Mouse (Mus musculus): ENCODE measurements at regions not wholly inside any gene's neighbourhood (a gene's known extent, or its start where the extent isn't known, plus 50 kb on each side); places are given as distances from the start of the nearest gene placed in this dataset.
A peak's percentile ranks its signal among the peaks of the same experiment; 100 is the strongest.

DNA sequence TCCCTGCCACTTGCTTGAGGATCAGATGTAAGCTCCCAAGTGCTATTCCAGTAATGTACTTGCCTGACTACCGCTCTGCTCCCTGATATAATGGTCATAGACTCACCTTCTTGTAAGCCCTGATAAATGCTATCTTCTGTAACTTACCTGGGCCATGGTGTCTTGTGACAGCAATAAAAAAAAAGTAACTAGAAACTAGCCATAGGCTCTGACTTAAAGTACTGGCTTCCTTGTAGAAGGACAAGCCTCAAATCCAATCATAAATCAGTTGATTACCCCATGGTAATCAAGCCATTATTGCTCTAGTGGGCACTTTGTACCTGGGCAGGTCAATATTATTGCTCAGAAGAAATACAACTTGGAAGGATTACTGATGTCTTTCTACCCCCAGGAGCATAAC, 222.7 kb upstream of the Fam49a start:
- Histone ChIP-seq H3K9ac (ENCODE audit: insufficient read depth, low read depth) (no peak overlapping the region), H3K9me3 (replicated peaks; ENCODE audit: low read length) (no peaks in the 10 kb centered on the region), H3K27me3 (replicated peaks) (no peaks in the 10 kb centered on the region), H3K27ac (ENCODE audit: insufficient read depth, low read depth) (no peak overlapping the region), H3K4me2 (ENCODE audit: insufficient read depth, low read depth, poor library complexity, severe bottlenecking) (no peak overlapping the region), H3K79me2 (replicated peaks; ENCODE audit: control insufficient read depth, extremely low read depth, insufficient read depth, poor library complexity, severe bottlenecking) (no peaks in the 10 kb centered on the region), H3K4me1 (ENCODE audit: control insufficient read depth in 1 of 2, insufficient read depth in 2 of 2) (no peaks in the 10 kb centered on the region), H3K4me3 (replicated peaks in 1 of 3; ENCODE audit: low read depth in 2 of 3, low read length in 2 of 3, poor library complexity in 1 of 3) (no peak overlapping the region), H3K36me3 (replicated peaks in 1 of 2; ENCODE audit: control insufficient read depth in 1 of 2, insufficient read depth in 1 of 2, low read length in 1 of 2) (no peaks in the 10 kb centered on the region)
- dilution Hi-C loops (cut with MboI; ENCODE audit: extremely low pct_ligation_motif_present, extremely low pct_unique_long_range_greater_than_20kb, low sequenced_read_pairs): no loop called here
- in situ Hi-C loops (cut with MboI; ENCODE audit: low pct_ligation_motif_present, low pct_unique_long_range_greater_than_20kb, low sequenced_read_pairs): no loop called here
- TF ChIP-seq SIN3A (IDR thresholded peaks at IDR 0.05; ENCODE audit: low read length): no peak
- TF ChIP-seq KAT2A (IDR thresholded peaks at IDR 0.05; ENCODE audit: insufficient replicate concordance, low read length): no peak
- TF ChIP-seq USF1 (IDR thresholded peaks at IDR 0.05; ENCODE audit: low read depth, low read length): no peak
- TF ChIP-seq USF2 (conservative IDR thresholded peaks at IDR 0.05; ENCODE audit: low read depth, low read length): no peak
- no peak for DNase-seq (ENCODE audit: extremely low read depth)

DNA sequence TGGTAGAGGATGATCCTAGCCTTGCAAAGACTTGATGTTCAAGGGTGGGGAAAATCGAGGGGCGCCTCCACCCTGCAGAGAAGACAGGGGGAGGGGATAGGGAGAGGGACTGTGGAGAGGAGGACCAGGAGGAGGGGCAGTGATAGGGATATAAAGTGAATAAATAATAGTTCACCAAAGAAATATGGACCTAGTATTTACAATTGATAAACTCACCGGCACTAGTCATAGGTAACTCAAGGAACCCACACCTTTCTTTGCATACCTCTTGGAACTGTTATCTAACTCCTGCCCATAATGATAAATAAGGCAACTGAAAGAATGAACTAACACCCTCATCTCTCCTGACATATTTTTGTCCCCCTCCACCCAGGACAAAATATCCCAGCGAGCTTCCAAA, 199.7 kb upstream of the Fam49a start:
- no peak overlapping the region for H3K4me2 ChIP-seq (ENCODE audit: insufficient read depth, low read depth, poor library complexity, severe bottlenecking)
- no peak overlapping the region for H3K4me3 ChIP-seq (replicated peaks in 1 of 3; ENCODE audit: low read depth in 2 of 3, low read length in 2 of 3, poor library complexity in 1 of 3)
- H3K27ac ChIP-seq (ENCODE audit: insufficient read depth, low read depth): no peak overlapping the region
- no peaks in the 10 kb centered on the region for H3K36me3 ChIP-seq (replicated peaks in 1 of 2; ENCODE audit: control insufficient read depth in 1 of 2, insufficient read depth in 1 of 2, low read length in 1 of 2)
- no peak for DNase-seq (ENCODE audit: extremely low read depth)
- dilution Hi-C loops (cut with MboI; ENCODE audit: extremely low pct_ligation_motif_present, extremely low pct_unique_long_range_greater_than_20kb, low sequenced_read_pairs) (no loop called here), in situ Hi-C loops (cut with MboI; ENCODE audit: low pct_ligation_motif_present, low pct_unique_long_range_greater_than_20kb, low sequenced_read_pairs) (no loop called here)
- H3K9me3 ChIP-seq (replicated peaks; ENCODE audit: low read length): no peaks in the 10 kb centered on the region
- H3K27me3 ChIP-seq (replicated peaks): no peaks in the 10 kb centered on the region
- no peak overlapping the region for H3K9ac ChIP-seq (ENCODE audit: insufficient read depth, low read depth)
- TF ChIP-seq JUN (IDR thresholded peaks at IDR 0.05; ENCODE audit: insufficient read depth, low read depth, low read length) (no peak), USF2 (conservative IDR thresholded peaks at IDR 0.05; ENCODE audit: low read depth, low read length) (no peak), MEF2A (IDR thresholded peaks at IDR 0.05; ENCODE audit: borderline replicate concordance, low read depth, low read length) (no peak)
- no peaks in the 10 kb centered on the region for H3K79me2 ChIP-seq (replicated peaks; ENCODE audit: control insufficient read depth, extremely low read depth, insufficient read depth, poor library complexity, severe bottlenecking)
- H3K4me1 ChIP-seq (ENCODE audit: control insufficient read depth in 1 of 2, insufficient read depth in 2 of 2): peaks cover 0 to 8% of the 10 kb centered on the region in 2 experiments; a peak in 2 of 4 replicates

DNA sequence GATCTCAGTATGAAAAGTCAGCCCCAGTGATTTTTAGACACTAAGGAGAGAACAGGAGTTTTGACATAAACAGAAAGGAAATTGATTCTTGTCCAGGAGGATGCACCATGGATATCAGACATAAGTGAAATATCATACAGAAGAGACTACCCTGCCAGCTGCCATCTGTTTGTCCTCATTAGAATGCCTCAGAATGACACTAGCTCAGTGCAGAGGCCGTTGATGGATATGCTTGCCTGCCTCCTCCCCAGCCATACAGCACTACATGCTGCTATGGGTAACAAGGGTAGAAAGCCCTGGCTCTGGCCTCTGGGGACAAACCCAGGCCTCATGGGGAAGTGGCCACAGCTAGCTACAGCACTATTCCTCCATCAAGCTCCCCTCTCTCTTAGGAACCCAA, 198.0 kb upstream of the Fam49a start:
- Histone ChIP-seq H3K4me2 (ENCODE audit: insufficient read depth, low read depth, poor library complexity, severe bottlenecking) (no peak overlapping the region), H3K27ac (ENCODE audit: insufficient read depth, low read depth) (no peak overlapping the region), H3K27me3 (replicated peaks) (no peaks in the 10 kb centered on the region), H3K79me2 (replicated peaks; ENCODE audit: control insufficient read depth, extremely low read depth, insufficient read depth, poor library complexity, severe bottlenecking) (no peaks in the 10 kb centered on the region), H3K4me1 (ENCODE audit: control insufficient read depth in 1 of 2, insufficient read depth in 2 of 2) (peaks cover 0 to 8% of the 10 kb centered on the region in 2 experiments; a peak in 2 of 4 replicates), H3K4me3 (replicated peaks in 1 of 3; ENCODE audit: low read depth in 2 of 3, low read length in 2 of 3, poor library complexity in 1 of 3) (no peak overlapping the region), H3K9ac (ENCODE audit: insufficient read depth, low read depth) (no peak overlapping the region), H3K36me3 (replicated peaks in 1 of 2; ENCODE audit: control insufficient read depth in 1 of 2, insufficient read depth in 1 of 2, low read length in 1 of 2) (no peaks in the 10 kb centered on the region), H3K9me3 (replicated peaks; ENCODE audit: low read length) (no peaks in the 10 kb centered on the region)
- in situ Hi-C loops (cut with MboI; ENCODE audit: low pct_ligation_motif_present, low pct_unique_long_range_greater_than_20kb, low sequenced_read_pairs): no loop called here
- TF ChIP-seq NRF1 (IDR thresholded peaks at IDR 0.05; ENCODE audit: low read depth, low read length): no peak
- no peak for TF ChIP-seq MAX (IDR thresholded peaks at IDR 0.05; ENCODE audit: low read length)
- no peak for TF ChIP-seq MXI1 (IDR thresholded peaks at IDR 0.05; ENCODE audit: low read depth, low read length)
- TF ChIP-seq MAFK (IDR thresholded peaks at IDR 0.05; ENCODE audit: insufficient replicate concordance, low read length): no peak
- TF ChIP-seq SMC3 (IDR thresholded peaks at IDR 0.05; ENCODE audit: low read depth, low read length): no peak
- no peak for TF ChIP-seq ZNF384 (IDR thresholded peaks at IDR 0.05; ENCODE audit: low read depth, low read length)
- TF ChIP-seq PAX5 (IDR thresholded peaks at IDR 0.05; ENCODE audit: low read length): no peak
- no peak for TF ChIP-seq EP300 (IDR thresholded peaks at IDR 0.05; ENCODE audit: low read length)
- TF ChIP-seq TBP (conservative IDR thresholded peaks at IDR 0.05; ENCODE audit: low read depth, low read length): no peak
- no peak for TF ChIP-seq ETS1 (conservative IDR thresholded peaks at IDR 0.05; ENCODE audit: low read depth, low read length)
- no peak for TF ChIP-seq USF1 (IDR thresholded peaks at IDR 0.05; ENCODE audit: low read depth, low read length)
- no peak for TF ChIP-seq GABPA (IDR thresholded peaks at IDR 0.05; ENCODE audit: insufficient replicate concordance, low read depth, low read length)
- TF ChIP-seq ELF1 (IDR thresholded peaks at IDR 0.05; ENCODE audit: low read depth, low read length): no peak
- no peak for TF ChIP-seq IRF4 (IDR thresholded peaks at IDR 0.05; ENCODE audit: low read depth, low read length)
- dilution Hi-C loops (cut with MboI; ENCODE audit: extremely low pct_ligation_motif_present, extremely low pct_unique_long_range_greater_than_20kb, low sequenced_read_pairs): no loop called here
- peak; percentile 22 for DNase-seq (ENCODE audit: extremely low read depth)
